Mouse (Mus musculus): Measurements from ENCODE around the gene Scly. TPM values are rescaled to one million over a fixed set of nuclear protein-coding genes. Genes with fewer than 3 reads are reported as not detected.

Scly gene
- polyA plus RNA-seq, 1 experiment from 2014 or later, result 12.1 TPM

GRCm38 (mm10) chr1:91304621-91305020 is 6.5 kb downstream of the Scly start:
- no peak for ATAC-seq (ENCODE audit: low FRiP score, low read depth)
- H3K27ac ChIP-seq (replicated peaks), result no peak overlapping the region
- no peaks in the 10 kb centered on the region for H3K9me3 ChIP-seq
- H3K27me3 ChIP-seq, result no peaks in the 10 kb centered on the region
- H3K36me3 ChIP-seq, result peaks cover 41% of the 10 kb centered on the region
- H3K4me2 ChIP-seq (replicated peaks), result no peak overlapping the region
- H3K9ac ChIP-seq (replicated peaks), result no peak overlapping the region
- H3K4me1 ChIP-seq, result peaks cover under 1% of the 10 kb centered on the region; the same call in 1 of the 2 replicates
- WGBS, result 97% methylated on average over 4 of the region's 4 CpGs
- no peak overlapping the region for H3K4me3 ChIP-seq

- no peaks in the 10 kb centered on the region for H3K9me3 ChIP-seq
- H3K4me2 ChIP-seq (replicated peaks), result no peak overlapping the region
- no peak overlapping the region for H3K9ac ChIP-seq (replicated peaks)
- WGBS, result 94% methylated on average over 13 of the region's 13 CpGs
- no peak for ATAC-seq (ENCODE audit: low FRiP score, low read depth)
- peaks cover 59% of the 10 kb centered on the region for H3K36me3 ChIP-seq
- H3K4me3 ChIP-seq, result no peak overlapping the region
- H3K27ac ChIP-seq (replicated peaks), result no peak overlapping the region
- no peaks in the 10 kb centered on the region for H3K27me3 ChIP-seq
- peaks cover 8% of the 10 kb centered on the region for H3K4me1 ChIP-seq
Measured at GRCm38 (mm10) chr1:91309366-91310085, 11.4 kb downstream of the Scly start.

- WGBS, result 89% methylated on average over 4 of the region's 4 CpGs
- Histone ChIP-seq H3K4me3 (no peak overlapping the region), H3K4me1 (peaks cover 8% of the 10 kb centered on the region), H3K27me3 (no peaks in the 10 kb centered on the region), H3K4me2 (replicated peaks) (no peak overlapping the region), H3K9me3 (no peaks in the 10 kb centered on the region), H3K36me3 (peaks cover 42% of the 10 kb centered on the region), H3K27ac (replicated peaks) (no peak overlapping the region), H3K9ac (replicated peaks) (no peak overlapping the region)
- ATAC-seq (ENCODE audit: low FRiP score, low read depth), result no peak
Measured at GRCm38 (mm10) chr1:91312273-91312672, 14.1 kb downstream of the Scly start.

- H3K4me3 ChIP-seq, result no peak overlapping the region
- H3K9me3 ChIP-seq, result no peaks in the 10 kb centered on the region
- H3K36me3 ChIP-seq, result peaks cover 34% of the 10 kb centered on the region
- H3K9ac ChIP-seq (replicated peaks), result no peak overlapping the region
- no peak overlapping the region for H3K4me2 ChIP-seq (replicated peaks)
- H3K4me1 ChIP-seq, result peaks cover 8% of the 10 kb centered on the region
- ATAC-seq (ENCODE audit: low FRiP score, low read depth), result peak; percentile 41; the same call in 1 of the 2 replicates
- 57% methylated on average over 5 of the region's 5 CpGs for WGBS
- H3K27me3 ChIP-seq, result no peaks in the 10 kb centered on the region
- H3K27ac ChIP-seq (replicated peaks), result peak overlapping the region; percentile 31; the same call in 1 of the 2 replicates
Measured at GRCm38 (mm10) chr1:91313251-91313650, 15.1 kb downstream of the Scly start.

- 92% methylated on average over 6 of the region's 6 CpGs for WGBS
- H3K4me1 ChIP-seq, result peaks cover 8% of the 10 kb centered on the region
- no peak overlapping the region for H3K9ac ChIP-seq (replicated peaks)
- H3K4me2 ChIP-seq (replicated peaks), result no peak overlapping the region
- H3K27ac ChIP-seq (replicated peaks), result no peak overlapping the region
- no peak overlapping the region for H3K4me3 ChIP-seq
- H3K36me3 ChIP-seq, result 0 out of 2 replicates have a peak, but pooled peaks cover under 1% of the 10 kb centered on the region
- H3K9me3 ChIP-seq, result no peaks in the 10 kb centered on the region
- no peaks in the 10 kb centered on the region for H3K27me3 ChIP-seq
- ATAC-seq (ENCODE audit: low FRiP score, low read depth), result no peak
Measured at GRCm38 (mm10) chr1:91317656-91318055, 19.5 kb downstream of the Scly start.

GRCm38 (mm10) chr1:91321760-91322438 is 23.8 kb downstream of the Scly start, which contains the start of gene Espnl:
Espnl (plus strand) TSS chr1:91322075.
- Histone ChIP-seq H3K4me2 (replicated peaks) (no peak within 1 kb of the TSS), H3K36me3 (no peaks in the 10 kb centered on the region), H3K9me3 (no peaks in the 10 kb centered on the region), H3K27ac (replicated peaks) (no peak within 1 kb of the TSS), H3K27me3 (no peaks in the 10 kb centered on the region), H3K9ac (replicated peaks) (no peak within 1 kb of the TSS), H3K4me3 (no peak within 1 kb of the TSS), H3K4me1 (no peaks in the 10 kb centered on the region)
- no peak for ATAC-seq (ENCODE audit: low FRiP score, low read depth)
- WGBS, result 76% methylated on average over 19 of the region's 19 CpGs

- ATAC-seq (ENCODE audit: low FRiP score, low read depth), result no peak
- 68% methylated on average over 2 of the region's 2 CpGs for WGBS
Measured at GRCm38 (mm10) chr1:91324646-91325045, 26.5 kb downstream of the Scly start.

GRCm38 (mm10) chr1:91325488-91326042 is 27.4 kb downstream of the Scly start:
- no peaks in the 10 kb centered on the region for H3K36me3 ChIP-seq
- no peak overlapping the region for H3K9ac ChIP-seq (replicated peaks)
- no peak overlapping the region for H3K27ac ChIP-seq (replicated peaks)
- no peak for ATAC-seq (ENCODE audit: low FRiP score, low read depth)
- H3K9me3 ChIP-seq, result no peaks in the 10 kb centered on the region
- 78% methylated on average over 4 of the region's 4 CpGs for WGBS
- H3K4me3 ChIP-seq, result no peak overlapping the region
- H3K4me1 ChIP-seq, result no peaks in the 10 kb centered on the region
- no peaks in the 10 kb centered on the region for H3K27me3 ChIP-seq
- no peak overlapping the region for H3K4me2 ChIP-seq (replicated peaks)

More at GRCm38 (mm10) chr1:91324646-91325045, 26.5 kb downstream of the Scly start:
- H3K9ac ChIP-seq (replicated peaks), result no peak overlapping the region
- H3K4me1 ChIP-seq, result no peaks in the 10 kb centered on the region
- no peaks in the 10 kb centered on the region for H3K27me3 ChIP-seq
- H3K36me3 ChIP-seq, result no peaks in the 10 kb centered on the region
- H3K9me3 ChIP-seq, result no peaks in the 10 kb centered on the region
- no peak overlapping the region for H3K27ac ChIP-seq (replicated peaks)
- no peak overlapping the region for H3K4me3 ChIP-seq
- H3K4me2 ChIP-seq (replicated peaks), result no peak overlapping the region

GRCm38 (mm10) chr1:91332102-91332501 is 34.0 kb downstream of the Scly start:
- 70% methylated on average over 4 of the region's 4 CpGs for WGBS
- ATAC-seq (ENCODE audit: low FRiP score, low read depth), result no peak
- no peaks in the 10 kb centered on the region for H3K27me3 ChIP-seq
- no peak overlapping the region for H3K9ac ChIP-seq (replicated peaks)
- H3K4me3 ChIP-seq, result no peak overlapping the region
- H3K36me3 ChIP-seq, result no peaks in the 10 kb centered on the region
- H3K27ac ChIP-seq (replicated peaks), result no peak overlapping the region
- H3K4me1 ChIP-seq, result no peaks in the 10 kb centered on the region
- no peak overlapping the region for H3K4me2 ChIP-seq (replicated peaks)
- H3K9me3 ChIP-seq, result no peaks in the 10 kb centered on the region

GRCm38 (mm10) chr1:91333582-91333981 is 35.4 kb downstream of the Scly start:
- H3K9ac ChIP-seq (replicated peaks), result no peak overlapping the region
- no peak overlapping the region for H3K4me2 ChIP-seq (replicated peaks)
- H3K27me3 ChIP-seq, result no peaks in the 10 kb centered on the region
- H3K4me3 ChIP-seq, result no peak overlapping the region
- H3K4me1 ChIP-seq, result no peaks in the 10 kb centered on the region
- no peak overlapping the region for H3K27ac ChIP-seq (replicated peaks)
- no peaks in the 10 kb centered on the region for H3K36me3 ChIP-seq
- no peak for ATAC-seq (ENCODE audit: low FRiP score, low read depth)
- no peaks in the 10 kb centered on the region for H3K9me3 ChIP-seq

- no peaks in the 10 kb centered on the region for H3K36me3 ChIP-seq
- no peaks in the 10 kb centered on the region for H3K4me1 ChIP-seq
- WGBS, result 89% methylated on average over 7 of the region's 7 CpGs
- no peak overlapping the region for H3K4me2 ChIP-seq (replicated peaks)
- no peak overlapping the region for H3K27ac ChIP-seq (replicated peaks)
- H3K9ac ChIP-seq (replicated peaks), result no peak overlapping the region
- H3K9me3 ChIP-seq, result no peaks in the 10 kb centered on the region
- H3K4me3 ChIP-seq, result no peak overlapping the region
- ATAC-seq (ENCODE audit: low FRiP score, low read depth), result no peak
- H3K27me3 ChIP-seq, result peaks cover 9% of the 10 kb centered on the region
Measured at GRCm38 (mm10) chr1:91337355-91337754, 39.2 kb downstream of the Scly start.

- no peak overlapping the region for H3K27ac ChIP-seq (replicated peaks)
- H3K4me3 ChIP-seq, result no peak overlapping the region
- H3K4me1 ChIP-seq, result peaks cover 10% of the 10 kb centered on the region
- no peaks in the 10 kb centered on the region for H3K9me3 ChIP-seq
- H3K27me3 ChIP-seq, result peaks cover 57% of the 10 kb centered on the region
- no peak overlapping the region for H3K9ac ChIP-seq (replicated peaks)
- no peaks in the 10 kb centered on the region for H3K36me3 ChIP-seq
- 82% methylated on average over 3 of the region's 3 CpGs for WGBS
- no peak overlapping the region for H3K4me2 ChIP-seq (replicated peaks)
- ATAC-seq (ENCODE audit: low FRiP score, low read depth), result no peak
Measured at GRCm38 (mm10) chr1:91344001-91344400, 45.9 kb downstream of the Scly start.
